ENCODE assay signal across 11 mouse cellular contexts in the genomic region with DNA sequence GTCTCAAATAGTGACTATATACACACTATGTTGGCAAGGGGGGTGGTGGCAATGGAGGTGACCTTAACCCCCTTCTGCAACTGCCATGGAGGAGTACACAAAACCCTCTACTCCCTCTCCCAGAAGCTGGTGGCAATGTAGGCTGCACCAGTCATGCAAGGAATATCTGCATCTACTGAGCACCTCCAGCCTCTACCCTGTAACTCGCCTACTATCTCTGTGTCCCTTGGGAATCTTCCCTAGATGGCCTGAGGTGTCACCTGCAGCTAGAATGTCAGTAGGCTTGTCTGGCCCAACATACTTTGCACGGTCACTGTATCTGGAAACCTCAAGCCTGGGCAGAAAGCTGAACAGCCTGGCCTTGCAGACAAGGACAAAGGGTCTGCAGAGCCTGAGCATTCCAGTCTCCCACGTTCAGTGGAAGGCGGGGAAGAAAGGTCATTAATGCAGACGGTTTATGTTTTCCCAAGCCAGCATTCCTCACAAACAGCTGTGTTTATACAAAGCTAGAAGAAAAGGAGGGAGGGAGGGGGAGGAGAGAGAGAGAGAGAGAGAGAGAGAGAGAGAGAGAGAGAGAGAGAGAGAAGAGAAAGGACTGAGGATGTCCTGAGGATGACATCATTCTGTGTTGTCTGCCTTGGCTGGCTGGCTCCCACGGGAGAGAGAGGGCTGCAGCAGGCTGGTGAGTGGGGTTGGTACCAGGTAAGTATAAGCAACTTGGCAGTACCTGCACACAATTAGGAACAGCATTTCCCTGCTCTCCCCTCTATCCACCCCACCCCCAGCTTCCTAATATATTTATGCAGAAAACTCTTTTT.
DNase-seq lines count a peak whose midpoint lies in the region; ATAC-seq and TF ChIP-seq lines count a peak whose summit lies in the region.
"Had no signal": no experiment of that assay in that cellular context is flagged by ENCODE, and none has a peak within 500 bp of the region (broad histone marks: within the 10 kb centered on the region; RNA-seq: fewer than 3 reads in every experiment).

No protein-coding gene starts in this region.

- peak overlapping the region; percentile 75 for H3K27ac ChIP-seq in kidney, postnatal 0 days
- H3K27ac ChIP-seq in forebrain, embryonic 13.5 days: peak overlapping the region; percentile 78
- H3K27ac ChIP-seq in lung, embryonic 16.5 days (ENCODE audit: low read length): no peak overlapping the region; the same call in 1 of the 2 replicates
- H3K27ac ChIP-seq: heart, adult 2 months had no signal

- WGBS in kidney, postnatal 0 days: 17% methylated on average over 6 of the region's 6 CpGs
- WGBS in forebrain, embryonic 13.5 days: 10% methylated on average over 6 of the region's 6 CpGs
- WGBS in lung, embryonic 16.5 days: 17% methylated on average over 6 of the region's 6 CpGs

- peak; percentile 96 for DNase-seq in kidney, postnatal 0 days (ENCODE audit: low spot score)
- DNase-seq in kidney, adult 18-20 months: no peak
- peak; percentile 46 for DNase-seq in retina, embryonic 14.5 days (ENCODE audit: low spot score)
- no peak for DNase-seq in B cell, adult 2 months
- DNase-seq in right cerebral cortex, adult 2 months (ENCODE audit: low spot score in 2 of 2): no peak
- DNase-seq in spleen, postnatal 10 days (ENCODE audit: low spot score in 2 of 2): no peak
- DNase-seq: heart, adult 2 months; thymus, postnatal 4 days had no signal

- ATAC-seq in kidney, postnatal 0 days (replicated peaks; ENCODE audit: low FRiP score, low read depth): peak; percentile 85
- peak; percentile 89 for ATAC-seq in forebrain, embryonic 13.5 days
- ATAC-seq in lung, embryonic 16.5 days (ENCODE audit: low read depth): peak; percentile 96

- TF ChIP-seq CTCF in kidney, postnatal 0 days (IDR thresholded peaks at IDR 0.05; ENCODE audit: low read depth): no peak

- H3K9me3 ChIP-seq in kidney, postnatal 0 days (replicated peaks; ENCODE audit: low read length): no peaks in the 10 kb centered on the region
- H3K9me3 ChIP-seq in forebrain, embryonic 13.5 days (replicated peaks): no peaks in the 10 kb centered on the region
- no peaks in the 10 kb centered on the region for H3K9me3 ChIP-seq in lung, embryonic 16.5 days (ENCODE audit: control insufficient read depth, low read length)
- H3K9me3 ChIP-seq: megakaryocyte, embryonic 14.5 days had no signal

- H3K27me3 ChIP-seq in kidney, postnatal 0 days (ENCODE audit: insufficient read depth, low read length): no peaks in the 10 kb centered on the region
- no peaks in the 10 kb centered on the region for H3K27me3 ChIP-seq in forebrain, embryonic 13.5 days
- no peaks in the 10 kb centered on the region for H3K27me3 ChIP-seq in lung, embryonic 16.5 days (ENCODE audit: control insufficient read depth, insufficient read depth, low read depth, low read length)
- H3K27me3 ChIP-seq: megakaryocyte, embryonic 14.5 days had no signal

- H3K36me3 ChIP-seq in kidney, postnatal 0 days (ENCODE audit: insufficient read depth, low read length): no peaks in the 10 kb centered on the region
- H3K36me3 ChIP-seq in forebrain, embryonic 13.5 days (ENCODE audit: poor library complexity, severe bottlenecking): no peaks in the 10 kb centered on the region
- H3K36me3 ChIP-seq in lung, embryonic 16.5 days (ENCODE audit: control insufficient read depth, insufficient read depth, low read length): no peaks in the 10 kb centered on the region

- no peak overlapping the region for H3K4me3 ChIP-seq in kidney, postnatal 0 days (replicated peaks; ENCODE audit: low read depth, low read length)
- H3K4me3 ChIP-seq in forebrain, embryonic 13.5 days: no peak overlapping the region
- H3K4me3 ChIP-seq in lung, embryonic 16.5 days (ENCODE audit: low read length): no peak overlapping the region
- H3K4me3 ChIP-seq: heart, adult 2 months; megakaryocyte, embryonic 14.5 days had no signal

- H3K9ac ChIP-seq in kidney, postnatal 0 days (ENCODE audit: low read depth, low read length): no peak overlapping the region
- no peak overlapping the region for H3K9ac ChIP-seq in forebrain, embryonic 13.5 days
- H3K9ac ChIP-seq in lung, embryonic 16.5 days (ENCODE audit: low read length): no peak overlapping the region; the same call in 1 of the 2 replicates

- no peak overlapping the region for H3K4me2 ChIP-seq in kidney, postnatal 0 days (ENCODE audit: low read length)
- no peak overlapping the region for H3K4me2 ChIP-seq in forebrain, embryonic 13.5 days
- H3K4me2 ChIP-seq in lung, embryonic 16.5 days (ENCODE audit: low read depth, low read length): no peak overlapping the region

- peaks cover 7% of the 10 kb centered on the region; the same call in 1 of the 2 replicates for H3K4me1 ChIP-seq in kidney, postnatal 0 days (replicated peaks; ENCODE audit: insufficient read depth, low read length)
- H3K4me1 ChIP-seq in forebrain, embryonic 13.5 days: peaks cover 20% of the 10 kb centered on the region
- peaks cover 11% of the 10 kb centered on the region for H3K4me1 ChIP-seq in lung, embryonic 16.5 days (replicated peaks; ENCODE audit: control insufficient read depth, insufficient read depth, low read length)
- H3K4me1 ChIP-seq: megakaryocyte, embryonic 14.5 days had no signal

Comparison
In these comparisons a context has a peak if more than half of its experiments do, and no peak if none do; other contexts are left out.
1. DNase-seq: peak in kidney, postnatal 0 days (single experiment) and retina, embryonic 14.5 days (single experiment); none in kidney, adult 18-20 months (single experiment), B cell, adult 2 months (0 of 2), right cerebral cortex, adult 2 months (0 of 2) and spleen, postnatal 10 days (0 of 2).
2. Peak in every context shown above with its lines, with median percentiles within 50 percentile points of each other: ATAC-seq.